Mouse (Mus musculus): Measurements from ENCODE around the gene 1700007K13Rik.

GRCm38 (mm10) chr2:28468486-28469225 lies 2.5 kb upstream of the 1700007K13Rik start:
- TF ChIP-seq POLR2A (IDR thresholded peaks at IDR 0.05; ENCODE audit: borderline replicate concordance, low read depth, low read length) (no peak), CTCF (IDR thresholded peaks at IDR 0.05; ENCODE audit: low read depth, low read length) (no peak)
